8 mouse cellular contexts compared by ENCODE assay signal in genomic region chr7:4656818-4657217, GRCm38 (mm10). TPM values are rescaled to one million over a fixed set of nuclear protein-coding genes. Genes with fewer than 3 reads are reported as not detected.
DNase-seq lines count a peak whose midpoint lies in the region; ATAC-seq and TF ChIP-seq lines count a peak whose summit lies in the region.

No protein-coding gene starts in this region.

- peaks cover 42% of the 10 kb centered on the region for H3K4me1 ChIP-seq in heart, embryonic 11.5 days (ENCODE audit: control insufficient read depth, insufficient read depth, low read length)
- peaks cover 81% of the 10 kb centered on the region for H3K4me1 ChIP-seq in G1E (ENCODE audit: insufficient read depth, low read depth, low read length)
- peaks cover 66% of the 10 kb centered on the region for H3K4me1 ChIP-seq in hindbrain, embryonic 13.5 days (replicated peaks)
- H3K4me1 ChIP-seq in megakaryocyte, embryonic 14.5 days, result peaks cover 77% of the 10 kb centered on the region

- H3K36me3 ChIP-seq in heart, embryonic 11.5 days (ENCODE audit: control insufficient read depth, insufficient read depth, low read length), result no peaks in the 10 kb centered on the region
- H3K36me3 ChIP-seq in G1E (replicated peaks), result peaks cover 71% of the 10 kb centered on the region
- peaks cover 15% of the 10 kb centered on the region for H3K36me3 ChIP-seq in hindbrain, embryonic 13.5 days
- peaks cover 51% of the 10 kb centered on the region for H3K36me3 ChIP-seq in megakaryocyte, embryonic 14.5 days (replicated peaks; ENCODE audit: low read length)

- H3K9me3 ChIP-seq in heart, embryonic 11.5 days (replicated peaks; ENCODE audit: control insufficient read depth, low read length), result no peaks in the 10 kb centered on the region
- H3K9me3 ChIP-seq in G1E (replicated peaks), result no peaks in the 10 kb centered on the region
- H3K9me3 ChIP-seq in hindbrain, embryonic 13.5 days, result no peaks in the 10 kb centered on the region
- no peaks in the 10 kb centered on the region for H3K9me3 ChIP-seq in megakaryocyte, embryonic 14.5 days

- no peaks in the 10 kb centered on the region for H3K27me3 ChIP-seq in heart, embryonic 11.5 days (ENCODE audit: control insufficient read depth, insufficient read depth, low read length)
- no peaks in the 10 kb centered on the region for H3K27me3 ChIP-seq in G1E (ENCODE audit: insufficient read depth, low read length)
- H3K27me3 ChIP-seq in hindbrain, embryonic 13.5 days, result no peaks in the 10 kb centered on the region
- no peaks in the 10 kb centered on the region for H3K27me3 ChIP-seq in megakaryocyte, embryonic 14.5 days (replicated peaks)

- H3K27ac ChIP-seq in heart, embryonic 11.5 days (ENCODE audit: low read depth, low read length), result no peak overlapping the region
- no peak overlapping the region for H3K27ac ChIP-seq in hindbrain, embryonic 13.5 days

- peak overlapping the region; percentile 91; the same call in 1 of the 2 replicates for H3K4me3 ChIP-seq in heart, embryonic 11.5 days (ENCODE audit: low read depth, low read length)
- H3K4me3 ChIP-seq in G1E (ENCODE audit: low read depth, low read length), result peak overlapping the region; percentile 96; the same call in 1 of the 2 replicates
- H3K4me3 ChIP-seq in hindbrain, embryonic 13.5 days, result peak overlapping the region; percentile 90
- peak overlapping the region; percentile 98 for H3K4me3 ChIP-seq in megakaryocyte, embryonic 14.5 days (replicated peaks)

- no peak for ATAC-seq in heart, embryonic 11.5 days (replicated peaks; ENCODE audit: insufficient number of reproducible peaks, low FRiP score, low TSS enrichment)
- ATAC-seq in G1E (ENCODE audit: extremely low read depth, insufficient number of reproducible peaks, low FRiP score, poor library complexity, severe bottlenecking), result no peak
- no peak for ATAC-seq in hindbrain, embryonic 13.5 days (ENCODE audit: low FRiP score)

- intact Hi-C loops in left cerebral cortex, postnatal 14 days (cut with DNase I), result no loop called here
- intact Hi-C loops in gastrocnemius, postnatal 36 days (cut with DNase I), result no loop called here

- H3K4me2 ChIP-seq in heart, embryonic 11.5 days, result peak overlapping the region; percentile 71
- peak overlapping the region; percentile 94 for H3K4me2 ChIP-seq in hindbrain, embryonic 13.5 days

- H3K9ac ChIP-seq in heart, embryonic 11.5 days (ENCODE audit: low read depth, low read length), result no peak overlapping the region
- peak overlapping the region; percentile 95 for H3K9ac ChIP-seq in hindbrain, embryonic 13.5 days

- TF ChIP-seq CTCF in G1E (IDR thresholded peaks at IDR 0.05; ENCODE audit: low read depth, low read length), result no peak

- DNase-seq in heart, adult 18-20 months, result no peak
- DNase-seq in G1E (ENCODE audit: low spot score), result no peak
- no peak for DNase-seq in frontal cortex, postnatal 36 days (ENCODE audit: low spot score in 2 of 2)
- no peak for DNase-seq in left cerebral cortex, postnatal 14 days (ENCODE audit: low spot score in 2 of 2)
- DNase-seq in gastrocnemius, postnatal 36 days, result no peak

- 54% methylated on average over 1 of the region's 1 CpGs for WGBS in heart, embryonic 11.5 days (ENCODE audit: insufficient replicate concordance)
- 82% methylated on average over 1 of the region's 1 CpGs for WGBS in hindbrain, embryonic 13.5 days

RNA-seq across cellular contexts. Expression of gene Ppp6r1, which starts 2.0 kb away (rescaled TPM):
- 3.2 and 7.0 TPM in 2 replicates for polyA plus RNA-seq in heart, embryonic 11.5 days (2014; fragmentation: Nextera tagmentation; extraction: Ambion mirVana)
- 10 to 100 TPM; 69.2 to 70.4 TPM for total RNA-seq in heart, adult 18-20 months (2021)
- total RNA-seq in G1E (2014; fragmentation: Nextera tagmentation) (97.4 and 108 TPM in 2 replicates), G1E (2017) (90.5 and 90.7 TPM in 2 replicates)
- polyA plus RNA-seq in G1E (2012), result 208 and 223 TPM in 2 replicates
- 9.7 and 12.4 TPM in 2 replicates for polyA plus RNA-seq in hindbrain, embryonic 13.5 days (2015; fragmentation: Nextera tagmentation; extraction: Ambion mirVana)
- polyA plus RNA-seq in megakaryocyte, embryonic 14.5 days (2012; ENCODE audit: insufficient read depth, low replicate concordance), result 361 and 465 TPM in 2 replicates
- 100 to 1,000 TPM; 132 to 135 TPM for total RNA-seq in left cerebral cortex, postnatal 14 days (2021)
- 10 to 100 TPM; 40.2 to 42.4 TPM for total RNA-seq in gastrocnemius, postnatal 36 days (2021)

RNA-seq across cellular contexts. Expression of gene Tmem86b, which starts 25.6 kb away (rescaled TPM):
- polyA plus RNA-seq in heart, embryonic 11.5 days (2014; fragmentation: Nextera tagmentation; extraction: Ambion mirVana), result 3.8 and 4.6 TPM in 2 replicates
- total RNA-seq in heart, adult 18-20 months (2021), result 1 to 10 TPM; 3.8 to 6.5 TPM
- total RNA-seq in G1E (2014; fragmentation: Nextera tagmentation) (10.3 and 40.0 TPM in 2 replicates), G1E (2017) (9.3 and 10.4 TPM in 2 replicates)
- polyA plus RNA-seq in G1E (2012), result 3.8 and 4.8 TPM in 2 replicates
- polyA plus RNA-seq in hindbrain, embryonic 13.5 days (2015; fragmentation: Nextera tagmentation; extraction: Ambion mirVana), result 3.5 and 3.8 TPM in 2 replicates
- polyA plus RNA-seq in megakaryocyte, embryonic 14.5 days (2012; ENCODE audit: insufficient read depth, low replicate concordance), result 5.3 and 15.1 TPM in 2 replicates
- total RNA-seq in left cerebral cortex, postnatal 14 days (2021), result 10 to 100 TPM; 10.8 to 10.9 TPM
- total RNA-seq in gastrocnemius, postnatal 36 days (2021), result 1 to 10 TPM; 2.5 to 3.2 TPM

RNA-seq across cellular contexts. Expression of gene Hspbp1, which starts 28.1 kb away (rescaled TPM):
- 81.5 and 83.7 TPM in 2 replicates for polyA plus RNA-seq in heart, embryonic 11.5 days (2014; fragmentation: Nextera tagmentation; extraction: Ambion mirVana)
- total RNA-seq in heart, adult 18-20 months (2021), result 10 to 100 TPM; 33.8 to 38.5 TPM
- total RNA-seq in G1E (2014; fragmentation: Nextera tagmentation), result 55.3 and 67.8 TPM in 2 replicates
- total RNA-seq in G1E (2017), result 26.5 and 30.6 TPM in 2 replicates
- 124 and 152 TPM in 2 replicates for polyA plus RNA-seq in G1E (2012)
- 128 and 137 TPM in 2 replicates for polyA plus RNA-seq in hindbrain, embryonic 13.5 days (2015; fragmentation: Nextera tagmentation; extraction: Ambion mirVana)
- polyA plus RNA-seq in megakaryocyte, embryonic 14.5 days (2012; ENCODE audit: insufficient read depth, low replicate concordance), result 71.8 and 116 TPM in 2 replicates
- 100 to 1,000 TPM; 102 to 108 TPM for total RNA-seq in left cerebral cortex, postnatal 14 days (2021)
- 10 to 100 TPM; 22.4 to 24.9 TPM for total RNA-seq in gastrocnemius, postnatal 36 days (2021)

RNA-seq across cellular contexts. Expression of gene Brsk1, which starts 33.6 kb away (rescaled TPM):
- polyA plus RNA-seq in heart, embryonic 11.5 days (2014; fragmentation: Nextera tagmentation; extraction: Ambion mirVana), result 1.7 TPM in 2 replicates
- total RNA-seq in heart, adult 18-20 months (2021), result 1 to 10 TPM; 1.1 to 1.2 TPM
- total RNA-seq in G1E (2014; fragmentation: Nextera tagmentation), result not detected in 2 replicates
- total RNA-seq in G1E (2017), result 0.44 TPM in 1 of 2 replicates, not detected in the other
- not detected in 2 replicates for polyA plus RNA-seq in G1E (2012)
- 7.2 and 7.5 TPM in 2 replicates for polyA plus RNA-seq in hindbrain, embryonic 13.5 days (2015; fragmentation: Nextera tagmentation; extraction: Ambion mirVana)
- polyA plus RNA-seq in megakaryocyte, embryonic 14.5 days (2012; ENCODE audit: insufficient read depth, low replicate concordance), result 0.08 TPM in 1 of 2 replicates, not detected in the other
- total RNA-seq in left cerebral cortex, postnatal 14 days (2021), result 100 to 1,000 TPM; 330 to 331 TPM
- 1 to 10 TPM in 1 of 2 experiments, under 1 TPM in 1; 0.54 to 1.6 TPM for total RNA-seq in gastrocnemius, postnatal 36 days (2021)

RNA-seq across cellular contexts. Expression of gene Ptprh, which starts 53.0 kb away (rescaled TPM):
- polyA plus RNA-seq in heart, embryonic 11.5 days (2014; fragmentation: Nextera tagmentation; extraction: Ambion mirVana), result not detected in 2 replicates
- total RNA-seq in heart, adult 18-20 months (2021), result not detected
- total RNA-seq in G1E (2014; fragmentation: Nextera tagmentation) (not detected in 2 replicates), G1E (2017) (0.05 and 0.06 TPM in 2 replicates)
- not detected in 2 replicates for polyA plus RNA-seq in G1E (2012)
- polyA plus RNA-seq in hindbrain, embryonic 13.5 days (2015; fragmentation: Nextera tagmentation; extraction: Ambion mirVana), result 0.71 and 0.97 TPM in 2 replicates
- polyA plus RNA-seq in megakaryocyte, embryonic 14.5 days (2012; ENCODE audit: insufficient read depth, low replicate concordance), result 0.16 TPM in 1 of 2 replicates, not detected in the other
- total RNA-seq in left cerebral cortex, postnatal 14 days (2021), result under 1 TPM; 0.57 to 0.93 TPM
- not detected for total RNA-seq in gastrocnemius, postnatal 36 days (2021)
